Mouse (Mus musculus): Measurements from ENCODE around the gene Grin2a. TPM values are rescaled to one million over a fixed set of nuclear protein-coding genes. Genes with fewer than 3 reads are reported as not detected.

Grin2a gene
- total RNA-seq, 2 experiments from 2014 or later = 190 to 216 TPM

GRCm38 (mm10) chr16:9978173-9978572, 17.2 kb downstream of the Grin2a start:
- no peak for DNase-seq (ENCODE audit: low spot score in 2 of 2)

DNA sequence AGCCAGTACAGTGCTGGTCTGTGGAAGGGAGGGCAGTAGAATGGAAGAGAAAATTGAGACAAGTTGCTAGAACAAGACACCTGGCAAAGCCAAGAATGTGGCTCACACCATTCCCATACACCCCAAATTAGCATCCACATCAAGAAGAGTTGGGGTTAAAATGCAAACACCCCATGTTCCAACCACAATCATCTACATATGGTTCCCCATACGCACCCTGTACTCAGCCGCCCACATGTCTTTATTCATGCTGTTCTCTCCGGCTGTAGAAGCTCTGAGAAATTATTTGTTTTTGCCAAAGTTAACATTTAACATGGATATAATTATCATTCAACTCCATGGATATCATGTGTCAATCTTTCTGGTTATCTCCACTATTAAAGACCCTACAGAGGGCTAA, 22.7 kb downstream of the Grin2a start:
- DNase-seq (ENCODE audit: low spot score in 2 of 2) = peak in 1 of 2 experiments; percentile 38

DNA sequence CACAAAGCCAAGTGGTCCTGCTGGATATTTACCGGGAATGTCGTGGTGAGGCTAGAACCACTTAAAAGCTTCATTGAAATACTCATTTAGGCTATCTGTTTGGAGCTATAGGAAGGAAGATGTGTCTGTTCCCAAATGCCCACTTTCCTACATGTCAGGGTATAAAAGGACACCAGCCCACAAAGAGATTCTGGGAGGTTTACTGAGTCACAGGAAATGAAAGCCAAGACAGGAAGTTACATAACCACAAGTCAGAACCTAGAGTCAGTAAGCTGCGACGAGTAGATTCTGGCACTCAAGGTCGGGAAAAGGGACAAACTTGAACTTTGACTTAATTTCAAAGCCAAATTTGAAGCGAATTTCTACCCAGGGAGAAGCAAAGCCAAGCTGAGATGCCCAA, 30.9 kb downstream of the Grin2a start:
- no peak for DNase-seq (ENCODE audit: low spot score in 2 of 2)

DNA sequence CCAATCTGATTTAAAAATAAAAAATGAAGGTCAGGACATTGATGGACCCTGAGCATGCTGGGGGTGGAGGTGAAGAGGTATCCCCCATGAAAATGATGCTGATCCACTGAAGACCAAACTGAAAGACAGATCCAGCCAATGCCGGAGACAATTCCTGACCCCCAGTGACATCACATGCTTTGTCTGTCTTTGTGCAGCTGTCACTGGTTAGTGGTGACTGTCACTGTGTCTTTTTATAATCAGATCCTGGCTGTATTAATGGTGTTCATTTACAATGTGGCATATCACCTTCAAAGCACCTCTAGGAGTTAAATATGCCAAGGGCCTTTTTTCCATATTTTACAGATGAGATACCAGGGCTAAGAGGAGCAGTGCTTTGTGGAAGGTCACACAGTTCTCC, 32.9 kb downstream of the Grin2a start:
- no peak for DNase-seq (ENCODE audit: low spot score in 2 of 2)

- no peak for DNase-seq (ENCODE audit: low spot score in 2 of 2)
These were observed 36.0 kb downstream of the Grin2a start for GRCm38 (mm10) chr16:9959340-9959739.

GRCm38 (mm10) chr16:9954266-9954665, 41.1 kb downstream of the Grin2a start:
- DNase-seq (ENCODE audit: low spot score in 2 of 2) = no peak

- DNase-seq (ENCODE audit: low spot score in 2 of 2) = no peak
These were observed 41.9 kb downstream of the Grin2a start for GRCm38 (mm10) chr16:9953396-9953831.

- no peak for DNase-seq (ENCODE audit: low spot score in 2 of 2)
These were observed 46.1 kb downstream of the Grin2a start for GRCm38 (mm10) chr16:9949250-9949649.

DNA sequence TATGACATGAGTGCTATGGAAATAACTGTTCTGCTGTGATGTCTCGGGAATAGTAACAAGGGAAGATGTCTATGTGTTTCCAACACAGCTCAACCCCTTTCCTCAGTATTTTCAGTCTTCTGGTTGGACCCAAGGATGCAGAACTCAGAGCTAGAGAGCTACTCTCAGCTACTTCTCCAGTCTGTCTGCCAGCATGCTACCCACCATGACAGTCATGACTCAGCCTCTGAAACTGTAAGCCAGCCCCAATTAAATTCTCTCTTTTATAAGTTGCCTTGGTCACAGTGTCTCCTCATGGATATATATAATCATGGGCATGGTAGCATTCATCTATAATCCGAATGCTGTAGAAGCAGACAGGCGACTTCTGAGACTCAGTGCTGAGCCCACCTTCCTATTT, 47.9 kb downstream of the Grin2a start:
- no peak for DNase-seq (ENCODE audit: low spot score in 2 of 2)

DNA sequence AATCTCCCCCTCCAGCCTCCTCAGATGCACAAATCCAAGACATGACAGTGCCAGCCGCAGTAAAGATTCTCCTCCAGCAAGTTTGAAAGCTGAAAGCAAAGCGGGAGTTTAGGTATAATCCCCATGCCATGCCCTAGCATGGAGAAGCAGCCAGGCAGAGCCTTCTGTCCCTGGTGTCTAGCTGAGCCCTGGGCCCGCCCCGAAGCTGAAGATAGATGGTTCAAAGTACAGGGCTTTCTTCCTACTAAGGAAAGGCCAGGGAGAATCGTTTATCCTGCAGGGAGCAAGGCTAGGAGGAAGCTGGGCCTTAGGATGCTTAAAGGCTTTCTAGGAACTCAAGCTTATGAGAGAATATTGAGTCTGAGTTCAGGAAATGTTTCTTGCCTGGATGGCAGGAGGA, 50.5 kb downstream of the Grin2a start:
- no peak for DNase-seq (ENCODE audit: low spot score in 2 of 2)

- no peak for DNase-seq (ENCODE audit: low spot score in 2 of 2)
These were observed 53.9 kb downstream of the Grin2a start for GRCm38 (mm10) chr16:9941306-9941930.

- no peak for DNase-seq (ENCODE audit: low spot score in 2 of 2)
These were observed 54.6 kb downstream of the Grin2a start for GRCm38 (mm10) chr16:9940716-9941115.

- no peak for DNase-seq (ENCODE audit: low spot score in 2 of 2)
These were observed 84.7 kb downstream of the Grin2a start for GRCm38 (mm10) chr16:9910672-9911071.

GRCm38 (mm10) chr16:9909225-9909624, 86.1 kb downstream of the Grin2a start:
- no peak for DNase-seq (ENCODE audit: low spot score in 2 of 2)

GRCm38 (mm10) chr16:9904443-9904842, 90.9 kb downstream of the Grin2a start:
- no peak for DNase-seq (ENCODE audit: low spot score in 2 of 2)

DNA sequence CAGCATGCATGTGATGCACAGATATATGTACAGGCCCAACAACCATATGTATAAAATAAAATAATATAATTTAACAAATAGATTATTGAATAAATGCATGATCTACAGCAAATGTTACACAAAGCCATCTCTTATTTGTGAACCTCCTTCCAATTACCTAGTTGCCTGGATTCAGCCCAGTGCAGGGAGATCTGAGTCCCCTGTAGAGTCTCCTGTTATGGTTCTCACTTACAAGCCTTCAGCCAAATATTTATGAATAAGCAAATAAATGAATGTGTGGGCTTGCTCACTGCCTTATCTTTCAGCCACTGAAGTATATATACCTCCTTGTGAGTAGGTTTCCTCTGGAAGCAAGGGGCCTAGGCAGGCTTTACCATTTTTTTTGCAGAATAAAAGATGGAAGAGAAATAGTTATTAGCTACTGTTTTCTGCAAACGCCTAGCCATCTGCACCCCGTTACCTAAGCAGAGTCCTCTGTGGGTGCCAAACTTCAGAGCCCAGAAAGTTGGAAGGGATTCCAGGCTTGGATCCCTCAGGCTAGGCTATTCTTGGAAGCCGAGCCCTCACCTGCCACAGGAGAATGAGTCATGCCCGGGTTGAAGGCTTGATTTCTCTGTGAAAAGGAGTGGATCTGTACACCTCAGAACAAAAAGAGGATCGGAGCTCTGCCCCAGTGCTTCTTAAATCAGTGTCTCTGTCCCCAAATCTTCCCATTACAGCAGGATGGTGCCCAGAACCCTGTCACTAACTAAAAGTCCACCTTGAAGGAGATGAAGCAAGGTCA, 92.5 kb downstream of the Grin2a start:
- peak; percentile 43 to 45 for DNase-seq (ENCODE audit: low spot score in 2 of 2)

GRCm38 (mm10) chr16:9901433-9901832, 93.9 kb downstream of the Grin2a start:
- no peak for DNase-seq (ENCODE audit: low spot score in 2 of 2)

GRCm38 (mm10) chr16:9900996-9901395, 94.4 kb downstream of the Grin2a start:
- no peak for DNase-seq (ENCODE audit: low spot score in 2 of 2)

DNA sequence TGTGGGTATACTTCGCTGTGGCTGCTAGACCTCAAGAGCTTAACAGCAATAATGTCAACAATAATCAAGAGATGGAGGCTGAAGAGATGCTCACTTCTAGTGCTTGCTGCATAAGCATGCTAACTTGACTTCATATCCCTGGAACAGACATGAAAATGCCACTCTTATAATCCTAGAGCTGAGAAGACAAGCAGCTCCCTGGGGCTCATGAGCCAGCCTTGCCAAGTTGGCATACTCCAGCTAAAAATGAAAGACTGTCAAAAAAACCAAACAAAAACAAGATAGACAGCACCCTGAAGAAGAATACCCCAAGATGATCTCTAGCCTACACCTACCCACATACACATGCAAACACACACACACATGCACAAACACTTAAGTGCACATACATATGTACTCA, 95.2 kb downstream of the Grin2a start:
- DNase-seq (ENCODE audit: low spot score in 2 of 2) = no peak

DNA sequence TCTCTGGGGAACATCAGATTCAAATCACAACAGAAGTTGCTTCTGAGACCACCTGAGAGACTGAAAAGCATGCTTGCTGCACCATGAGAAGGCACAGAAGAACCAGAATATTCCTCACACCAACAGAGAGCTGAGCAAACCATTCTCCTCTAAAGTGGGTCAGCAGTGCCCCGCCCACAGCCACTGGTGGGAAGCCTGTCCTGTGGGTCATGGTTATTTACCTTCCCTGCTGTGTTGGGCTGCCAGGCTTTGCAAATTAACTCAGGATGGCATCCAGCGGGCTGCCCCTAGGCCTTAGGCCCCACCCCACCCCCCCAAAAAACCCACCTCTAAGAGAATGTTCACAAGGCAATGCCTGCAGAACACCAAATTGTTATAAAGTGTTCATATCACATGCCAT, 96.2 kb downstream of the Grin2a start:
- DNase-seq (ENCODE audit: low spot score in 2 of 2) = no peak

GRCm38 (mm10) chr16:9895581-9895980, 99.8 kb downstream of the Grin2a start:
- no peak for DNase-seq (ENCODE audit: low spot score in 2 of 2)

- DNase-seq (ENCODE audit: low spot score in 2 of 2) = no peak
These were observed 109.2 kb downstream of the Grin2a start for GRCm38 (mm10) chr16:9886155-9886554.

DNA sequence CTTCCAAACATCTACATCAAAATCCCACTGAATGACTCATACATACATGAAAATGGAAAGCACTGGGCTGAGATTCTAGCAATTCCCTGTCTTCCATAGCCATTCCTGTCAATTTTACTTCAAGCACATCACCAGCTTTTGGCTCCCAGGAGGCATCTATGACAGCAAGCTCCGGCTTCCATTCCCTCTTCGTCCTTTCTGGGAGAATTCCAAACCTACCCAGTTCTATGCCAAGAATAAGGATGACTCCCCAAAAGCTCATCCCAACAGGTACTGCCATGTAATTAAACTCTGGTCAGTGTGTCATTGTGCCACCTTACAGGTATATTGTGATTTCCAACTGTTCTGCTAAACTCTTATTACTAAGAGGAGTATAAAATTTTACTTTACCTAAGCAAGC, 111.2 kb downstream of the Grin2a start:
- no peak for DNase-seq (ENCODE audit: low spot score in 2 of 2)
